8 mouse cellular contexts compared by ENCODE assay signal in genomic region chr2:167071266-167071640, GRCm38 (mm10). TPM values are rescaled to one million over a fixed set of nuclear protein-coding genes. Genes with fewer than 3 reads are reported as not detected.
A peak's percentile ranks its signal among the peaks of the same experiment; 100 is the strongest.
DNase-seq lines count a peak whose midpoint lies in the region; ATAC-seq and TF ChIP-seq lines count a peak whose summit lies in the region.

No protein-coding gene starts in this region.

- no peaks in the 10 kb centered on the region for H3K4me1 ChIP-seq in embryonic facial prominence, embryonic 11.5 days (ENCODE audit: control insufficient read depth, insufficient read depth, low read length)
- peaks cover 13% of the 10 kb centered on the region; the same call in 1 of the 2 replicates for H3K4me1 ChIP-seq in hindbrain, embryonic 16.5 days (ENCODE audit: control insufficient read depth, insufficient read depth, low read depth, low read length)
- H3K4me1 ChIP-seq in midbrain, postnatal 0 days (ENCODE audit: insufficient read depth, low read length), result peaks cover 6% of the 10 kb centered on the region; the same call in 1 of the 2 replicates

- H3K27me3 ChIP-seq in embryonic facial prominence, embryonic 11.5 days (ENCODE audit: control insufficient read depth, insufficient read depth, low read length), result no peaks in the 10 kb centered on the region
- no peaks in the 10 kb centered on the region for H3K27me3 ChIP-seq in hindbrain, embryonic 16.5 days (replicated peaks; ENCODE audit: control insufficient read depth, insufficient read depth, low read length)
- H3K27me3 ChIP-seq in midbrain, postnatal 0 days (ENCODE audit: insufficient read depth, low read length), result no peaks in the 10 kb centered on the region

- TF ChIP-seq CTCF in layer of hippocampus, adult 2 months (conservative IDR thresholded peaks at IDR 0.05), result no peak
- TF ChIP-seq CTCF in midbrain, postnatal 0 days (IDR thresholded peaks at IDR 0.05), result no peak

- H3K4me2 ChIP-seq in embryonic facial prominence, embryonic 11.5 days (ENCODE audit: low read depth, low read length), result peak overlapping the region; percentile 47
- peak overlapping the region; percentile 73 for H3K4me2 ChIP-seq in hindbrain, embryonic 16.5 days (ENCODE audit: low read length)
- peak overlapping the region; percentile 61 for H3K4me2 ChIP-seq in midbrain, postnatal 0 days (ENCODE audit: low read depth, low read length, poor library complexity, severe bottlenecking)

- WGBS in embryonic facial prominence, embryonic 11.5 days, result 23% methylated on average over 12 of the region's 12 CpGs
- WGBS in hindbrain, embryonic 16.5 days, result 15% methylated on average over 12 of the region's 12 CpGs
- WGBS in midbrain, postnatal 0 days, result 19% methylated on average over 12 of the region's 12 CpGs

- peak overlapping the region; percentile 65 for H3K4me3 ChIP-seq in layer of hippocampus, adult 2 months
- H3K4me3 ChIP-seq in embryonic facial prominence, embryonic 11.5 days (ENCODE audit: low read depth, low read length), result peak overlapping the region; percentile 43
- peak overlapping the region; percentile 55 for H3K4me3 ChIP-seq in hindbrain, embryonic 16.5 days (ENCODE audit: low read length)
- H3K4me3 ChIP-seq in midbrain, postnatal 0 days (ENCODE audit: low read depth, low read length), result peak overlapping the region; percentile 35

- peak overlapping the region; percentile 91 for H3K27ac ChIP-seq in layer of hippocampus, adult 2 months
- no peak overlapping the region; the same call in 1 of the 2 replicates for H3K27ac ChIP-seq in embryonic facial prominence, embryonic 11.5 days (replicated peaks; ENCODE audit: low read depth, low read length)
- H3K27ac ChIP-seq in hindbrain, embryonic 16.5 days (ENCODE audit: low read depth, low read length), result peak overlapping the region; percentile 87
- H3K27ac ChIP-seq in midbrain, postnatal 0 days (ENCODE audit: low read depth, low read length), result peak overlapping the region; percentile 82

- ATAC-seq in embryonic facial prominence, embryonic 11.5 days (replicated peaks; ENCODE audit: insufficient number of reproducible peaks, low FRiP score, low TSS enrichment, low read depth), result no peak
- ATAC-seq in hindbrain, embryonic 16.5 days, result peak; percentile 14; the same call in 1 of the 2 replicates
- peak; percentile 25 for ATAC-seq in midbrain, postnatal 0 days (ENCODE audit: low FRiP score)

- DNase-seq in layer of hippocampus, adult 2 months (ENCODE audit: low spot score in 2 of 2), result no peak
- DNase-seq in layer of hippocampus, postnatal 10 days (ENCODE audit: low spot score in 2 of 2), result no peak
- DNase-seq in embryonic facial prominence, embryonic 11.5 days (ENCODE audit: low spot score), result no peak
- no peak for DNase-seq in midbrain, postnatal 0 days (ENCODE audit: low spot score)
- DNase-seq in cerebellum, postnatal 4 days (ENCODE audit: low spot score in 2 of 2), result no peak
- DNase-seq in right cerebral cortex, postnatal 14 days, result no peak
- no peak for DNase-seq in adrenal gland, postnatal 10 days

- H3K36me3 ChIP-seq in embryonic facial prominence, embryonic 11.5 days (replicated peaks; ENCODE audit: control insufficient read depth, insufficient read depth, low read depth, low read length), result no peaks in the 10 kb centered on the region
- peaks cover 3% of the 10 kb centered on the region; the same call in 1 of the 2 replicates for H3K36me3 ChIP-seq in hindbrain, embryonic 16.5 days (ENCODE audit: control insufficient read depth, insufficient read depth, low read length)
- peaks cover 4% of the 10 kb centered on the region; the same call in 1 of the 2 replicates for H3K36me3 ChIP-seq in midbrain, postnatal 0 days (ENCODE audit: insufficient read depth, low read length)

- no peaks in the 10 kb centered on the region for H3K9me3 ChIP-seq in embryonic facial prominence, embryonic 11.5 days (replicated peaks; ENCODE audit: control insufficient read depth, low read length)
- no peaks in the 10 kb centered on the region for H3K9me3 ChIP-seq in hindbrain, embryonic 16.5 days (ENCODE audit: control insufficient read depth, low read length)
- no peaks in the 10 kb centered on the region for H3K9me3 ChIP-seq in midbrain, postnatal 0 days (ENCODE audit: low read length)

- peak overlapping the region; percentile 52 for H3K9ac ChIP-seq in embryonic facial prominence, embryonic 11.5 days (replicated peaks; ENCODE audit: low read length)
- peak overlapping the region; percentile 72 for H3K9ac ChIP-seq in hindbrain, embryonic 16.5 days (ENCODE audit: low read depth, low read length)
- H3K9ac ChIP-seq in midbrain, postnatal 0 days (replicated peaks; ENCODE audit: low read length, poor library complexity, severe bottlenecking), result peak overlapping the region; percentile 60

RNA-seq across cellular contexts. Expression of gene Znfx1, which starts 8.4 kb away (rescaled TPM):
- 10 to 100 TPM; 38.5 to 45.6 TPM for total RNA-seq in layer of hippocampus, adult 2 months (2021)
- total RNA-seq in layer of hippocampus, postnatal 10 days (2021), result 10 to 100 TPM; 22.6 to 26.3 TPM
- 4.2 and 4.3 TPM in 2 replicates for polyA plus RNA-seq in embryonic facial prominence, embryonic 11.5 days (2014; fragmentation: Nextera tagmentation; extraction: Ambion mirVana)
- 6.8 and 7.6 TPM in 2 replicates for polyA plus RNA-seq in hindbrain, embryonic 16.5 days (2015; fragmentation: Nextera tagmentation; extraction: Ambion mirVana)
- total RNA-seq in midbrain, postnatal 0 days (2014; rRNA removed), result 28.4 and 32.2 TPM in 2 replicates
- 4.7 and 6.0 TPM in 2 replicates for polyA plus RNA-seq in midbrain, postnatal 0 days (2015; fragmentation: Nextera tagmentation; extraction: Ambion mirVana)
- total RNA-seq in adrenal gland, postnatal 10 days (2021), result 10 to 100 TPM; 31.2 to 36.5 TPM

RNA-seq across cellular contexts. Expression of gene Ddx27, which starts 56.3 kb away (rescaled TPM):
- total RNA-seq in layer of hippocampus, adult 2 months (2021), result 10 to 100 TPM; 32.8 to 37.5 TPM
- total RNA-seq in layer of hippocampus, postnatal 10 days (2021), result 10 to 100 TPM; 34.8 to 36.1 TPM
- 41.4 and 42.6 TPM in 2 replicates for polyA plus RNA-seq in embryonic facial prominence, embryonic 11.5 days (2014; fragmentation: Nextera tagmentation; extraction: Ambion mirVana)
- 34.9 and 38.1 TPM in 2 replicates for polyA plus RNA-seq in hindbrain, embryonic 16.5 days (2015; fragmentation: Nextera tagmentation; extraction: Ambion mirVana)
- total RNA-seq in midbrain, postnatal 0 days (2014; rRNA removed), result 29.5 and 34.0 TPM in 2 replicates
- polyA plus RNA-seq in midbrain, postnatal 0 days (2015; fragmentation: Nextera tagmentation; extraction: Ambion mirVana), result 38.2 and 38.6 TPM in 2 replicates
- total RNA-seq in adrenal gland, postnatal 10 days (2021), result 10 to 100 TPM; 32.1 to 34.6 TPM
